Mouse (Mus musculus): Measurements from ENCODE around the gene Mecom. TPM values are rescaled to one million over a fixed set of nuclear protein-coding genes. Genes with fewer than 3 reads are reported as not detected.

Gene Mecom
- polyA plus RNA-seq, 1 experiment from 2014 or later: 89.3 TPM

DNA sequence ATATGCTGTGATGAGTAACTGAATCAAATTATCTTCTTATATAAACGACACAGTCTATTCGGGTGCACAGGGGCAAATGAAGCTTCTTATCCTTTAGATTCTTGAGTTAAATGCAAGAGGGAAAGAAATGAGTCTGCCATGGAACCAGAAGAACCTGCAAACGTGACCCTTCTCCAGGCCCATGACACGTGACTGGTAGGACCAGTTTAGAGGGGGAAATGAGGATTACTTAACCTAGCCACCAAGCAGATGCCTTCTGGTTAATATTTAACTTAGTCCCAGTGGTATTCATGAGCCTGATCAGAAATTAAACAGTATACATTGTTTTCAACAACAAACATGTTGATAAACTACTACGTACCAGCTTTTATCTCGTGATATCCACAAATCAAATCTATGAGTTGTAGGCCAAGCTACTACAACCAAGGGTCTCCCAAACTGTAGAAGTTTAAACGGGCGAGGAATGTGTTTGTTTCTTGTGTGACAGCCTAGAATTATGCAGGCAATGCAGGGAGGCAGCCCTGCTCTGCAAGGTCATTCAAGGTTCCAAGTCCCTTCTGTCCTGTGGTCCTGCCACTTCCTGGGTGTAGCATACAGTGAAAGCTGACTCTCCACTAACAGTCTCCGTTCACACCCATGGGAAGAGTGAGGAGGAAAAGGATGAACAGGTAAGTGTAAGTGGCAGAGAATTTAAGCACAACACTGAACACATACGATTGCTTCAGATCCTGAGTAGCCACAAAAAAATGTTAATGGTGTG lies 97.4 kb downstream of the Mecom start:
- H3K27ac ChIP-seq (ENCODE audit: low read depth, low read length): peak overlapping the region; percentile 0; the same call in 1 of the 2 replicates
- no peaks in the 10 kb centered on the region for H3K9me3 ChIP-seq (ENCODE audit: control insufficient read depth, low read length)
- H3K4me1 ChIP-seq (ENCODE audit: control insufficient read depth, insufficient read depth, low read length): peaks cover 21% of the 10 kb centered on the region
- no peak overlapping the region for H3K9ac ChIP-seq (ENCODE audit: low read depth, low read length)
- WGBS: 58% methylated on average over 10 of the region's 10 CpGs
- H3K4me3 ChIP-seq (ENCODE audit: low read length): no peak overlapping the region
- no peaks in the 10 kb centered on the region; the same call in 1 of the 2 replicates for H3K27me3 ChIP-seq (ENCODE audit: control insufficient read depth, insufficient read depth, low read length)
- no peak overlapping the region for H3K4me2 ChIP-seq (replicated peaks; ENCODE audit: low read depth, low read length)
- ATAC-seq (ENCODE audit: low FRiP score, low TSS enrichment): no peak
- H3K36me3 ChIP-seq (ENCODE audit: control insufficient read depth, insufficient read depth, low read length): no peaks in the 10 kb centered on the region

DNA sequence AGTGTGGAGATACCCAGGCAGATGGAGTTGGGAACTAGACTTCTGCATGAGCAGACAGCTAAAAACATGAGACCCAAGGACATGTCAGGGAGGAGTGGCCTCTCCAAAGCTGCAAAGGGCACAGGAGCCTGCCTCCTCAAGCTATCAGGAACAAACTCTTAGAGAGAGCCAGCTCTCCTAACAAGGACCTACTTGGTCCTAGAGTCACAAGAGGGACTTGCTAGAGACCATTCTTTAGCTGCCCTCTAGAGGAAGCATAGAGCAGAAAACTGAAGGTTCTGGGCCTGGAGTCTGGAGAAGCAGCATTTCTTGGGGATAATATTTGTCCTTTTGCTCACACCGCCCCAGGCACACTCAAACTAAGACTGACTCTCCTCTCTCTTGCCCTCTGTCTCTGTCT lies 99.2 kb downstream of the Mecom start:
- Histone ChIP-seq H3K27me3 (ENCODE audit: control insufficient read depth, insufficient read depth, low read length) (no peaks in the 10 kb centered on the region), H3K4me1 (ENCODE audit: control insufficient read depth, insufficient read depth, low read length) (peaks cover 11% of the 10 kb centered on the region), H3K9me3 (ENCODE audit: control insufficient read depth, low read length) (no peaks in the 10 kb centered on the region), H3K27ac (ENCODE audit: low read depth, low read length) (no peak overlapping the region), H3K4me2 (replicated peaks; ENCODE audit: low read depth, low read length) (no peak overlapping the region), H3K9ac (ENCODE audit: low read depth, low read length) (no peak overlapping the region), H3K36me3 (ENCODE audit: control insufficient read depth, insufficient read depth, low read length) (no peaks in the 10 kb centered on the region), H3K4me3 (ENCODE audit: low read length) (no peak overlapping the region)
- WGBS: 89% methylated on average over 1 of the region's 1 CpGs
- no peak for ATAC-seq (ENCODE audit: low FRiP score, low TSS enrichment)

DNA sequence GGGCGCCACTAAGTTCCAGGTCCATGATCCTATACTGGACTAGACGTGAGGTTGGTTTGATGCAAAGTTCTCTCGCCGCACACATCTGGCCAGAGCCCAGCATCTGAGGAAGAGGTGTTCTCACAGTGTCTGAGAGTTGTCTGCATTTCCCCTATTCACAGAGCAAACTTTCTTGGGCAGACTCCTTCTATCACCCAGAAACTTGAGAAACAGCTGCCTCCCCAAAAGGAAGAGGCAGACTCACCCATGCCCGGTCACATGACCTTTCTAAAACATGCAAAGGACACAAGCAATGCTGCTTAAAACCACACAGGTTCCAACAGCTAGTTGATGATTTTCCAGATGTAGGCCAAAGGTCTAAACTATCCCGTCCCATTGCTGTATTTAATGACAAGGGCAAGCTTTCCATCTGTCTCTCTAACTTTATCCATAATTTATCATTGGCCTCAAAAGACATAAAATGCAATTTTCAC lies 101.8 kb downstream of the Mecom start:
- ATAC-seq (ENCODE audit: low FRiP score, low TSS enrichment): no peak
- no peak overlapping the region for H3K9ac ChIP-seq (ENCODE audit: low read depth, low read length)
- H3K27ac ChIP-seq (ENCODE audit: low read depth, low read length): no peak overlapping the region
- H3K27me3 ChIP-seq (ENCODE audit: control insufficient read depth, insufficient read depth, low read length): no peaks in the 10 kb centered on the region
- H3K4me3 ChIP-seq (ENCODE audit: low read length): no peak overlapping the region
- 82% methylated on average over 6 of the region's 6 CpGs for WGBS
- peaks cover 2% of the 10 kb centered on the region; the same call in 1 of the 2 replicates for H3K4me1 ChIP-seq (ENCODE audit: control insufficient read depth, insufficient read depth, low read length)
- H3K36me3 ChIP-seq (ENCODE audit: control insufficient read depth, insufficient read depth, low read length): no peaks in the 10 kb centered on the region
- H3K9me3 ChIP-seq (ENCODE audit: control insufficient read depth, low read length): no peaks in the 10 kb centered on the region
- no peak overlapping the region for H3K4me2 ChIP-seq (replicated peaks; ENCODE audit: low read depth, low read length)

DNA sequence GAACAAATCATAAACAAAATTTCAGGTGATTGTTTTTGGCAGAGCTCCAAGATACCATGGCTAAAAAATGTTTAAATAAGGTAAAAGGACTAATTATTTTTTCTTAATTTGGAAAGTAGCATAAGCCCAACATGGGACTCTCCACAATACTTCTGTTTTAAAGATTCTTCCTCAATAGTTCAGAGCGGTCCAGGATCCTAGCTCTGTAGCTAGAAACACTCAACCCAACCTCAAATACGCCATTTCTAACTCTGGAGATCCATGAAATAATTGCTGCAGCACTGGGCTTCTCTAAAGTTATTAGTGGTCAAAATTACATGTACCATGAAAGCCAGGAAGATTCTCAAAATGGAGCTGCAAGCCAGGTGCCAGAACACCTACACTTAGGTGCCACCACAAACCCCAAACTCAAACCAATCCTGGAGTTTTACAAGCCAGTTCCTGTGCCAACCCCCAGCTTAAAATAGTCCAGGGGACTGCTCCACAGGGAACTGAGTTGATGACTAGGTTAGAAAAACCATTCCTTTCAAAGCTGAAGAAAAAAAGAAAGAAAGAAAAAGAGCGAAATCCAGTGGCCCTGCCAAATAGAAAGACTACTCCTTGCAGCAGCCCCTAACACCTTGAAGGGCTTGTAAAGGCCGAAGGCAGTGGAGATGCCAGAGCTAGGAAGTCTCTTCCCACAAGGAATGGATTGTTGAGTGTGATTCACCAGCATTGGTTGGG lies 102.4 kb downstream of the Mecom start:
- no peak overlapping the region for H3K27ac ChIP-seq (ENCODE audit: low read depth, low read length)
- no peak overlapping the region for H3K4me2 ChIP-seq (replicated peaks; ENCODE audit: low read depth, low read length)
- no peaks in the 10 kb centered on the region for H3K27me3 ChIP-seq (ENCODE audit: control insufficient read depth, insufficient read depth, low read length)
- no peaks in the 10 kb centered on the region for H3K36me3 ChIP-seq (ENCODE audit: control insufficient read depth, insufficient read depth, low read length)
- WGBS: 93% methylated on average over 4 of the region's 4 CpGs
- H3K4me3 ChIP-seq (ENCODE audit: low read length): no peak overlapping the region
- ATAC-seq (ENCODE audit: low FRiP score, low TSS enrichment): no peak
- peaks cover 2% of the 10 kb centered on the region; the same call in 1 of the 2 replicates for H3K4me1 ChIP-seq (ENCODE audit: control insufficient read depth, insufficient read depth, low read length)
- H3K9ac ChIP-seq (ENCODE audit: low read depth, low read length): no peak overlapping the region
- H3K9me3 ChIP-seq (ENCODE audit: control insufficient read depth, low read length): no peaks in the 10 kb centered on the region

DNA sequence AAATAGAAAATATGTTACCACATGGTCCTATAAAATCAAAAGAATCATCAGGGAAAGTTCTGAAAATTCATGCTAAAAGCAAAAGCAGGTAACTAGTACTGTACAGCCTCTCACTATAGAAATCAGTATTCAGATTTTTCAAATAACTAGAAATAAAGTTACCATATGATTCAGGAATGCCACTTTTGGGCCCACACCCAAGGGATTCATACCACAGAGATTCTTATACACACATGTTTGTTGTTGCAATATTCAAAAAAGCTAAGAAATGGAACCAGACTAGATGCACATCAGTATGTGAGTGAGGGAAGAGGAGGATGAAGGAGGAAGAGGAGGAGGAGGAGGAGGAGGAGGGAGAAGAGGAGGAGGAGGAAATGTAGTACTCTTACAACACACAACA lies 106.2 kb downstream of the Mecom start:
- Histone ChIP-seq H3K4me3 (ENCODE audit: low read length) (no peak overlapping the region), H3K36me3 (ENCODE audit: control insufficient read depth, insufficient read depth, low read length) (no peaks in the 10 kb centered on the region), H3K9me3 (ENCODE audit: control insufficient read depth, low read length) (no peaks in the 10 kb centered on the region), H3K27ac (ENCODE audit: low read depth, low read length) (no peak overlapping the region), H3K27me3 (ENCODE audit: control insufficient read depth, insufficient read depth, low read length) (no peaks in the 10 kb centered on the region), H3K4me2 (replicated peaks; ENCODE audit: low read depth, low read length) (no peak overlapping the region), H3K9ac (ENCODE audit: low read depth, low read length) (no peak overlapping the region), H3K4me1 (ENCODE audit: control insufficient read depth, insufficient read depth, low read length) (peaks cover 7% of the 10 kb centered on the region)
- ATAC-seq (ENCODE audit: low FRiP score, low TSS enrichment): no peak

DNA sequence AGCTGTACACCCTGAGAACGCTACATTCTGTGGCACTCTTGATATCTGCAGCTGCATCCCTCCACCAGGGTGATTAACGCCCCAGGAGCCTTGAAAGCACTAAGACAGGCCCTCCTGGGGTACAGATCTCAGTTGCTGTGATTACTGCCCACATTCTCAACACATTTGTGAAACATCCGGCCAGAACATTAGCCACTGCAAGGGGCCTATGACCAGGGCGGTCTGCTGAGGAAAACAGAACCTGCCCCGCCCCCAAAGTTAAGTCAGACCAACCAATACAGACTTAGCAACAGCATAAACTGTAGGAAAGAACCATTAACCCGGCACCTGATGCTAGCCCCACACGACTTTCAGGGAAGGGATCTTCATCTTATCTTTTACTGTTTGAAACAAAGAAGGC lies 109.8 kb downstream of the Mecom start:
- H3K4me2 ChIP-seq (replicated peaks; ENCODE audit: low read depth, low read length): no peak overlapping the region
- no peak overlapping the region for H3K27ac ChIP-seq (ENCODE audit: low read depth, low read length)
- no peak overlapping the region for H3K9ac ChIP-seq (ENCODE audit: low read depth, low read length)
- no peak overlapping the region for H3K4me3 ChIP-seq (ENCODE audit: low read length)
- H3K4me1 ChIP-seq (ENCODE audit: control insufficient read depth, insufficient read depth, low read length): peaks cover 5% of the 10 kb centered on the region; the same call in 1 of the 2 replicates
- H3K9me3 ChIP-seq (ENCODE audit: control insufficient read depth, low read length): no peaks in the 10 kb centered on the region
- WGBS: 41% methylated on average over 7 of the region's 7 CpGs
- H3K27me3 ChIP-seq (ENCODE audit: control insufficient read depth, insufficient read depth, low read length): no peaks in the 10 kb centered on the region
- no peaks in the 10 kb centered on the region for H3K36me3 ChIP-seq (ENCODE audit: control insufficient read depth, insufficient read depth, low read length)
- ATAC-seq (ENCODE audit: low FRiP score, low TSS enrichment): no peak

DNA sequence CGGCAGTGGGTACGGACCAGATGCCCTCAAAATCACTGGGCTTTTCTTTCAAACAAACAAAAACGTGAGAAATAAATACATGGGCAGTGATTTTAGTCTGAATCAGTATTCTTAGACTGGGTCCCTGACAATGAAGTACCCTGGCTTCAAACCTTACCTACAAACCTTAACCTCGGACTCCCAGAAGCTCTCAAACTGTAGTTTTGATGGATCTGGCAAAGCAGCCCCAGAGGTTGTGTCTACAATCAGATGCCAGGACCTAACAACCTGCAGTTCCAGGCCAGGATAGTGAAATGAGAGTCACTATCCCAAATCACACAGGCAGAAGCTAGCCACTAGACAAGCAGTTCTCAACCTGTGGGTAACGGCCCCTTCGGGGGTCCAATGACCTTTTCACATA lies 111.2 kb downstream of the Mecom start:
- no peak overlapping the region for H3K9ac ChIP-seq (ENCODE audit: low read depth, low read length)
- no peak for ATAC-seq (ENCODE audit: low FRiP score, low TSS enrichment)
- no peak overlapping the region for H3K4me2 ChIP-seq (replicated peaks; ENCODE audit: low read depth, low read length)
- H3K4me1 ChIP-seq (ENCODE audit: control insufficient read depth, insufficient read depth, low read length): peaks cover 5% of the 10 kb centered on the region; the same call in 1 of the 2 replicates
- H3K27me3 ChIP-seq (ENCODE audit: control insufficient read depth, insufficient read depth, low read length): no peaks in the 10 kb centered on the region
- H3K9me3 ChIP-seq (ENCODE audit: control insufficient read depth, low read length): no peaks in the 10 kb centered on the region
- H3K4me3 ChIP-seq (ENCODE audit: low read length): no peak overlapping the region
- H3K36me3 ChIP-seq (ENCODE audit: control insufficient read depth, insufficient read depth, low read length): no peaks in the 10 kb centered on the region
- WGBS: 90% methylated on average over 6 of the region's 6 CpGs
- no peak overlapping the region for H3K27ac ChIP-seq (ENCODE audit: low read depth, low read length)

DNA sequence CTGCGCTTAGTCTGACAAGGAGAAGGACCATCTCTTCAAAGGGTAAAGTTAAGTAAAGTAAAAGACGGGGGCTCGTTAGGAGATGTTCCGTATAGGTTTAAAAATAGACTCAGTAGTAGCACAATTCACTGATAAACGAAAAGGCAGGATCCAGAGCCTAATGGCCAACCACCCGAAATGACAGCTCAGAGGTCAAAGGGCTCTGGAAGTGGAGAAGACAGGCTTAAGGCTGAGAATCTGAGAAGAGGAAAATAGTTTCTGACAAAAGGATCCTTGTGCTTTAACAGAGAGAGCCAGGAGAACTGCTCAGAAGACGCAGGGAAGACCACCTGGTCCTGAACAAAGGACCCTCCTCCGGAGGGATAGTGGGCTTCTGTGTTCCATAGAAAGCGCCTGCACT lies 111.7 kb downstream of the Mecom start:
- Histone ChIP-seq H3K36me3 (ENCODE audit: control insufficient read depth, insufficient read depth, low read length) (no peaks in the 10 kb centered on the region), H3K9ac (ENCODE audit: low read depth, low read length) (no peak overlapping the region), H3K9me3 (ENCODE audit: control insufficient read depth, low read length) (no peaks in the 10 kb centered on the region), H3K27ac (ENCODE audit: low read depth, low read length) (no peak overlapping the region), H3K4me2 (replicated peaks; ENCODE audit: low read depth, low read length) (no peak overlapping the region), H3K27me3 (ENCODE audit: control insufficient read depth, insufficient read depth, low read length) (no peaks in the 10 kb centered on the region), H3K4me3 (ENCODE audit: low read length) (no peak overlapping the region), H3K4me1 (ENCODE audit: control insufficient read depth, insufficient read depth, low read length) (peaks cover 5% of the 10 kb centered on the region; the same call in 1 of the 2 replicates)
- 68% methylated on average over 9 of the region's 9 CpGs for WGBS
- ATAC-seq (ENCODE audit: low FRiP score, low TSS enrichment): no peak

DNA sequence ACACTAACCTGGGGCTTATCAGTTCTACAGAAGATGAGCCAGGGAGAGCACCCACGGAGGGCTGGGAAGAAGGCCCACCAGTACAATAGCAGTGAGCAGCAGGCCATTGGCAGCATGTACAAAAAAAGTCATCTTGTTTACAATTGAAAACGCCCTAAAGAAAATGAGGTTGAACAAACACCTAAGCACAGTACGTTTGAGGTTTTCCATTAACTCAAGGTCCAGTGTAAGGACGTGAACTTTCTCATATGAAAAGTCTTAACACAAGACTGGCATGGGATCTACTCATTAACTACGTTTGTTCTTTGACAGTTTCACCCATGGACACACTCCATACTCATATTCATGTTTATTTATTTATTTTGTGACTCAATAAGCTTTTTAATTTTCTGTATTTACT lies 118.9 kb downstream of the Mecom start:
- Histone ChIP-seq H3K4me1 (ENCODE audit: control insufficient read depth, insufficient read depth, low read length) (no peaks in the 10 kb centered on the region), H3K4me2 (replicated peaks; ENCODE audit: low read depth, low read length) (no peak overlapping the region), H3K4me3 (ENCODE audit: low read length) (no peak overlapping the region), H3K27ac (ENCODE audit: low read depth, low read length) (no peak overlapping the region), H3K36me3 (ENCODE audit: control insufficient read depth, insufficient read depth, low read length) (no peaks in the 10 kb centered on the region), H3K9me3 (ENCODE audit: control insufficient read depth, low read length) (no peaks in the 10 kb centered on the region), H3K27me3 (ENCODE audit: control insufficient read depth, insufficient read depth, low read length) (no peaks in the 10 kb centered on the region), H3K9ac (ENCODE audit: low read depth, low read length) (no peak overlapping the region)
- 86% methylated on average over 5 of the region's 5 CpGs for WGBS
- ATAC-seq (ENCODE audit: low FRiP score, low TSS enrichment): no peak

Data from kidney, embryonic 14.5 days (tissue).